Mouse (Mus musculus): ENCODE data around the gene Tbx4. TPM values are rescaled to one million over a fixed set of nuclear protein-coding genes. Genes with fewer than 3 reads are reported as not detected.

Gene Tbx4
- total and polyA plus RNA-seq, 3 experiments: 0.55 TPM; not detected in 2

GRCm38 (mm10) chr11:85842596-85843346 is 43.5 kb upstream of the Tbx4 start:
- Histone ChIP-seq H3K27me3 (ENCODE audit: control insufficient read depth, insufficient read depth, low read length) (peaks cover 7% of the 10 kb centered on the region), H3K27ac (peak overlapping the region; percentile 73; the same call in 1 of the 2 replicates), H3K4me1 (ENCODE audit: control insufficient read depth, insufficient read depth, low read length) (peaks cover 4% of the 10 kb centered on the region), H3K36me3 (ENCODE audit: control insufficient read depth, insufficient read depth, low read length) (no peaks in the 10 kb centered on the region), H3K79me2 (replicated peaks; ENCODE audit: control insufficient read depth, insufficient read depth, low read length) (no peaks in the 10 kb centered on the region), H3K4me3 (peak overlapping the region; percentile 70), H3K9ac (ENCODE audit: low read depth, low read length) (peak overlapping the region; percentile 37; the same call in 1 of the 2 replicates)
- no peak for TF ChIP-seq EP300 (IDR thresholded peaks at IDR 0.05; ENCODE audit: insufficient read depth, low read depth, low read length)
- TF ChIP-seq CTCF (IDR thresholded peaks at IDR 0.05): no peak
- TF ChIP-seq POLR2A (IDR thresholded peaks at IDR 0.05; ENCODE audit: insufficient read depth, low read depth, low read length): no peak
- intact Hi-C loops (cut with DNase I): loop anchor here (5.0 kb wide), 2 partner anchors 325 to 460 kb away; no protein-coding TSS in a partner anchor
- DNase-seq: peak in 1 of 2 experiments; percentile 36
- WGBS: 14% methylated on average over 24 of the region's 24 CpGs

GRCm38 (mm10) chr11:85843347-85843692 is 42.9 kb upstream of the Tbx4 start:
- intact Hi-C loops (cut with DNase I): loop anchor here (5.0 kb wide), 2 partner anchors 326 to 461 kb away; no protein-coding TSS in a partner anchor
- WGBS: under 1% methylated on average over 18 of the region's 18 CpGs
- Histone ChIP-seq H3K27me3 (ENCODE audit: control insufficient read depth, insufficient read depth, low read length) (peaks cover 2% of the 10 kb centered on the region), H3K36me3 (ENCODE audit: control insufficient read depth, insufficient read depth, low read length) (no peaks in the 10 kb centered on the region), H3K27ac (peak overlapping the region; percentile 73), H3K79me2 (replicated peaks; ENCODE audit: control insufficient read depth, insufficient read depth, low read length) (no peaks in the 10 kb centered on the region), H3K9ac (ENCODE audit: low read depth, low read length) (peak overlapping the region; percentile 50), H3K4me1 (ENCODE audit: control insufficient read depth, insufficient read depth, low read length) (peaks cover 4% of the 10 kb centered on the region), H3K4me3 (peak overlapping the region; percentile 70)
- DNase-seq: peak; percentile 85 to 87
- no peak for TF ChIP-seq POLR2A (IDR thresholded peaks at IDR 0.05; ENCODE audit: insufficient read depth, low read depth, low read length)
- TF ChIP-seq EP300 (IDR thresholded peaks at IDR 0.05; ENCODE audit: insufficient read depth, low read depth, low read length): no peak
- TF ChIP-seq CTCF (IDR thresholded peaks at IDR 0.05): no peak; the same call in 1 of the 2 replicates

GRCm38 (mm10) chr11:85844144-85844965 is 41.9 kb upstream of the Tbx4 start:
- H3K9ac ChIP-seq (ENCODE audit: low read depth, low read length): peak overlapping the region; percentile 55
- peak overlapping the region; percentile 70 for H3K4me3 ChIP-seq
- intact Hi-C loops (cut with DNase I): loop anchor here (2.0 to 5.0 kb wide), 4 partner anchors 128 to 462 kb away; no protein-coding TSS in a partner anchor
- no peaks in the 10 kb centered on the region for H3K79me2 ChIP-seq (replicated peaks; ENCODE audit: control insufficient read depth, insufficient read depth, low read length)
- WGBS: 1% methylated on average over 54 of the region's 54 CpGs
- H3K4me1 ChIP-seq (ENCODE audit: control insufficient read depth, insufficient read depth, low read length): peaks cover 4% of the 10 kb centered on the region
- TF ChIP-seq CTCF (IDR thresholded peaks at IDR 0.05) (peak; percentile 91), POLR2A (IDR thresholded peaks at IDR 0.05; ENCODE audit: insufficient read depth, low read depth, low read length) (peak; percentile 60; the same call in 1 of the 2 replicates), EP300 (IDR thresholded peaks at IDR 0.05; ENCODE audit: insufficient read depth, low read depth, low read length) (no peak)
- DNase-seq: peak; percentile 90 to 91
- no peaks in the 10 kb centered on the region for H3K36me3 ChIP-seq (ENCODE audit: control insufficient read depth, insufficient read depth, low read length)
- H3K27ac ChIP-seq: peak overlapping the region; percentile 73
- H3K27me3 ChIP-seq (ENCODE audit: control insufficient read depth, insufficient read depth, low read length): 0 out of 2 replicates have a peak, but pooled peaks cover 2% of the 10 kb centered on the region

- TF ChIP-seq EP300 (IDR thresholded peaks at IDR 0.05; ENCODE audit: insufficient read depth, low read depth, low read length) (no peak), POLR2A (IDR thresholded peaks at IDR 0.05; ENCODE audit: insufficient read depth, low read depth, low read length) (no peak), CTCF (IDR thresholded peaks at IDR 0.05) (no peak)
- Histone ChIP-seq H3K4me3 (no peak overlapping the region; the same call in 1 of the 2 replicates), H3K4me1 (ENCODE audit: control insufficient read depth, insufficient read depth, low read length) (peaks cover 4% of the 10 kb centered on the region), H3K79me2 (replicated peaks; ENCODE audit: control insufficient read depth, insufficient read depth, low read length) (no peaks in the 10 kb centered on the region), H3K9ac (ENCODE audit: low read depth, low read length) (no peak overlapping the region; the same call in 1 of the 2 replicates), H3K36me3 (ENCODE audit: control insufficient read depth, insufficient read depth, low read length) (no peaks in the 10 kb centered on the region), H3K27ac (peak overlapping the region; percentile 73), H3K27me3 (ENCODE audit: control insufficient read depth, insufficient read depth, low read length) (0 out of 2 replicates have a peak, but pooled peaks cover 2% of the 10 kb centered on the region)
- WGBS: 43% methylated on average over 5 of the region's 5 CpGs
- intact Hi-C loops (cut with DNase I): loop anchor here (2.0 to 5.0 kb wide), 7 partner anchors 128 to 512 kb away; partner anchors contain the start of gene Med13
- DNase-seq: no peak
These were observed 41.3 kb upstream of the Tbx4 start for GRCm38 (mm10) chr11:85844971-85845370.

GRCm38 (mm10) chr11:85845921-85846320 is 40.3 kb upstream of the Tbx4 start:
- DNase-seq: peak; percentile 68 to 74
- no peaks in the 10 kb centered on the region for H3K27me3 ChIP-seq (ENCODE audit: control insufficient read depth, insufficient read depth, low read length)
- no peak overlapping the region for H3K4me3 ChIP-seq
- 45% methylated on average over 5 of the region's 5 CpGs for WGBS
- no peaks in the 10 kb centered on the region for H3K36me3 ChIP-seq (ENCODE audit: control insufficient read depth, insufficient read depth, low read length)
- intact Hi-C loops (cut with DNase I): loop anchor here (2.0 to 5.0 kb wide), 5 partner anchors 127 to 511 kb away; partner anchors contain the start of gene Med13
- no peak overlapping the region for H3K9ac ChIP-seq (ENCODE audit: low read depth, low read length)
- no peak for TF ChIP-seq POLR2A (IDR thresholded peaks at IDR 0.05; ENCODE audit: insufficient read depth, low read depth, low read length)
- TF ChIP-seq EP300 (IDR thresholded peaks at IDR 0.05; ENCODE audit: insufficient read depth, low read depth, low read length): 0 out of 2 replicates have a peak, but pooled peaks have one; percentile 25
- peak overlapping the region; percentile 73 for H3K27ac ChIP-seq
- peaks cover 4% of the 10 kb centered on the region for H3K4me1 ChIP-seq (ENCODE audit: control insufficient read depth, insufficient read depth, low read length)
- H3K79me2 ChIP-seq (replicated peaks; ENCODE audit: control insufficient read depth, insufficient read depth, low read length): no peaks in the 10 kb centered on the region

All from heart, adult 2 months (tissue).